Mouse (Mus musculus) brain, embryonic 14.5 days (tissue): ENCODE data around the gene Kirrel3. TPM values are rescaled to one million over a fixed set of nuclear protein-coding genes. Genes with fewer than 3 reads are reported as not detected.

Experiments
- DNase-seq: peaks from one replicate; pipeline ENCODE4 v3.0.0-alpha.2; 2011; ENCODE audit warnings: low read depth
- CTCF ChIP-seq: fragments of 200-500 bp; IDR thresholded peaks from 2 replicates; pipeline ENCODE4 v1.5.1; 2012; ENCODE audit warnings: inconsistent platforms, mild to moderate bottlenecking, moderate library complexity, borderline replicate concordance; ENCODE audit not compliant: insufficient read depth, insufficient read length; ENCODE audit errors: extremely low read depth
- POLR2A ChIP-seq: fragments of 200-500 bp; IDR thresholded peaks from 2 replicates; pipeline ENCODE4 v1.6.1; 2012; ENCODE audit warnings: mild to moderate bottlenecking, inconsistent platforms, borderline replicate concordance; ENCODE audit not compliant: poor library complexity, insufficient read depth, insufficient read length, severe bottlenecking; ENCODE audit errors: extremely low read depth
- polyA plus RNA-seq: library from polyadenylated mRNA; depleted of rRNA; stranded (reverse); fragments of >200 nt; gene quantifications from 2 replicates; pipeline ENCODE4 v1.2.3, GENCODE M21; 2012

The Kirrel3 gene
- polyA plus RNA-seq, 1 experiment = 33.3 TPM

DNA sequence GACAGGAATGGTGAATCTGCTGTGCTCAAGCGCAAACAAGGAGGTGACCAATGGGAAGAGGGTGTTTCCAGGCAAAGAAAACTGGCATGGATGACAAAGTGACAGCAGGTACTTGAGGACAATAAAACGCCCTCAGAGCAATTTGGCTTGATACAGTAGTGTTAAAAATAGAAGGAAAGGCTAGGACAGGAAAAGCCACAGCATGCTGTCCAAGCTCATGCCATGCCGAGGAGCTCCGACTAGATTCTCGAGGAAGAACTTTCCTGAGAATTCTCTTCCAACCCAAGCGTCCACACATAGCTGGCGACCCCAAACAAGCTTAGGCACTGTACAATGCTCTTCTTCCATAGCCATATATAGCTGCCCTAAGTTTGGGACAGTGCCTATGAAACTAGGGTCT, 263.5 kb downstream of the Kirrel3 start:
- TF ChIP-seq POLR2A (no peak), CTCF (no peak)
- DNase-seq = no peak

DNA sequence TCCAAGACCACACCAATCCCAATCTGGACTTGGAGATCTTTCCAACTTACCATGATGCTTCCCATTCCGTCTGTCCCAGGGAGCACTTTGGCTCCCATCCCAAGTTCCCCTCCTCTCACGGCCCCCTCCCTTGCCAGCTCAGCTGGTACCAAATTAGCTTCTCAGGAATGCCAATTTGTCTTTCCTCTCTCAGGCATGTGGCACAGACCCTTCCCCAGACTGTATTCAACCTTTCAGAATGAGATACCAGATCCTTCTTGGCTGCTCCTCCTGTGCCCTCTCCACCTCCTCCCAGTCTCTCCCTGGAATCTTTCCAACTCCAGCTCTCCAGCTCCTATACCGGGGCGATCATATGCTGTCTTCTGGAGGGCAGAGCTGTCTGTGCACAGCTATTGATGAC, 264.2 kb downstream of the Kirrel3 start:
- no peak for TF ChIP-seq POLR2A
- no peak for TF ChIP-seq CTCF
- DNase-seq = peak; percentile 86

DNA sequence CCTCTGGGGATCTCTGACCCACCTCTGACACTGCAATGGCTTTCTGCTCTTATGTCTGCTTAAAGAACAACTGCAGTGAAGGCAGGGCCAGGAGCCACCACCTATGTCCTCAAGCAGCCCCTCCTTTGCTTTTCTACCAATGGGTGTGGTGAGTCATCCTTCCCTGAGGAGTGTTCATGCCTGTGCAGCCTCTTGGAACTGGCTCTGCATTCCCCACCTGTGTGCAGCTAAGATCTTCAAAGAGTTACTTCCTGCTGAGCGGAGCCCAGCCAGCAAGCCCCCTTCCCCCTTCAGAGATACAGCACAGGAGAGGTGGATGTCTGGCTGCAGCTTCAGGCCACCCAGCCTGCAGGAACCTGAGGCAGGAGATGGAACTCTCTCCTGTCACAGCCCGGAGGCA, 265.2 kb downstream of the Kirrel3 start:
- no peak for DNase-seq
- TF ChIP-seq POLR2A = no peak
- no peak for TF ChIP-seq CTCF

DNA sequence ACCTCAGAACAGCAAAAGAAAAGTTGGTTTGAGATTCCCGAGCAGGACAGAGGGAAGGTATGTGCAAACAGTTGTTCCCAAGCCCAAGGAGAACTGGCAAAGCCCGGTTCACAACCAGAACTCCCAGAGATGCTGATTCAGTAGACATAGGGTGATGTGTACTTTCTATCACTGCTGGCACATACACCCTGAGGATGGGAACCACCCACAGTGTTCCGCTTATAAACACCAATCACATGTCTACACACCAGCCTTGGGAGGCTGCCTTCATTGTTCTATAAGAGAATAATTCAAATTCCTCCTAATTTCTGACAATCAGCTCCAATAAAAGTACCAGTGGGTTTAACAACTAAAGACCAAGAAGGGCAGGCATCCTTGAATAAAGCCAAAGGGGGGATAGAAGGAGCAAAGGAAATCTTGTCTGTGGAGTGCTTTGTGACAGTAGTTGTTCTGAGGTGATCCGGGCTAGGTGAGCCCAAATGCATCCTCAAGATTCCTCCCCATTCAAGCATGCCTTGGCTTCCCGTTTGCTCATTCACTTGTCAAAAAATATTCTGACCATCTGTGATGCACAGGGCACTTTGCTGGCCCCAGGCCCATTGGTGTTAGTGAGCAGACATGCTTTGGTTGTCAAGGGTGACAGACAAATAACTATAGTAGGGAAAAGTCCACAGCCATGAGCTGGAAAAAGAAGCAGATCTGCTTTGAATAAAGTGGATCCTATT, 266.5 kb downstream of the Kirrel3 start:
- DNase-seq = no peak
- TF ChIP-seq CTCF (no peak), POLR2A (no peak)

DNA sequence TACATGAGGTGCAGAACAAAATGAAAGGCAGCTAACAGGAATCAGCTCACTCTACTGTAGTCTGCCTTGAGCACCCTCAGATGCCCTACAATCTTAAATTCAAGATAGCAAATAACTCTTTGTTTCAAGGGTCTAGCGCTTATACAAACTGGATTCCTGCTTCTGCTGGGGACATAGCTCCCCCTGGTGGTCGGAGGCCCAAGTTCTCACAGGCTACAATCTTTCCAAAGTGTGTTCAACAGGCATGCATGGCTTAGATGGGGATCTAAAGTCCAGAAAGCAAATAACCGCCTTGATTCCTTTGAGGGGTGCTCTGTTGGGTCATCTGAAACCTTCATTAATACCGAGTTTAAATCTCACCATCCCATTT, 267.1 kb downstream of the Kirrel3 start:
- DNase-seq = peak; percentile 84
- TF ChIP-seq CTCF = peak; percentile 78; the same call in 1 of the 2 replicates
- TF ChIP-seq POLR2A = no peak

DNA sequence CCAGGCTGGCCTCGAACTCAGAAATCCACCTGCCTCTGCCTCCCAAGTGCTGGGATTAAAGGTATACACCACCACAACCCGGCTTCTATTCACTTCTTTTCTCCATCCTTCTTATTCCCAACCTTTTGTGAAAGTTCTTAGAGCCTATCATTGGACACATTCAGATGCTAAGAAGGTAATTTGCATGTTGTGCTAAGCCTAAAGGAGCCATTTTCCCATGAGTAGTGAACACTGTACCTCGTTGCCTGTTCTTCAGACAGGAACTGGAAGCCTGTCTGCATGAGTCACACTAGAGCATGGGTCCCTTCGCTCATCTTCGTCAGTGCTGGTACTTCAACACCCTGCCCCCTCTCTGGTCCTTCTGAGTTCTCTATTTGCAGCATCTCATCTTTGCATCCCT, 268.2 kb downstream of the Kirrel3 start:
- TF ChIP-seq CTCF (no peak), POLR2A (no peak)
- DNase-seq = no peak

DNA sequence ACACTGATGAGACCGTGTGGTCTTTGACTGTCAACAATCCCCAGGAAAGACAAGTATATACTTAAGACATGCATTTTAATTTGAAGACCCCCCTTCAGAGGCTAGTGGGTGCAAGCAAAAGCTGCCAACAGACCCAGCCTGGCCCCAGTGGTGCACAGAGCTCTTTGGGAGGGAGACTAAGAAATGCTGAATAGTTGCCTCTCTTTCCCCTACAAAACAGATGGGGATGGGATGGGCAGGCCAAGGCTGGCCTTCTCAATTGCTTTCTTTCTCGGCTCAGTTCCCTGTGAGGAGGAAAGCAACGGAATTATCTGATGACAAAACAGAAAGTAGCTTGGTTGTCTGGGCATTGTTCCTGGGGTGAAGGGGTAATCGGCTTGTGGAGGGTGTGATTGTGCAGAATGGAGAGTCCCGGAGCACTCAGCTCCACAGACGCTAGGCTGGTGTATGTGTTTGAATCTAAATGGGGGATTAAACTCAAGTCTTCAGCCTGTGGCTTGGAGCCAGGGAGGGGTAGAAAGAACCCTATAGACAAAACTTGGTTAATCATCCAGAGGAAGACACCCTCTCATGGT, 268.9 kb downstream of the Kirrel3 start:
- DNase-seq = peak; percentile 72
- TF ChIP-seq CTCF (no peak), POLR2A (no peak)

DNA sequence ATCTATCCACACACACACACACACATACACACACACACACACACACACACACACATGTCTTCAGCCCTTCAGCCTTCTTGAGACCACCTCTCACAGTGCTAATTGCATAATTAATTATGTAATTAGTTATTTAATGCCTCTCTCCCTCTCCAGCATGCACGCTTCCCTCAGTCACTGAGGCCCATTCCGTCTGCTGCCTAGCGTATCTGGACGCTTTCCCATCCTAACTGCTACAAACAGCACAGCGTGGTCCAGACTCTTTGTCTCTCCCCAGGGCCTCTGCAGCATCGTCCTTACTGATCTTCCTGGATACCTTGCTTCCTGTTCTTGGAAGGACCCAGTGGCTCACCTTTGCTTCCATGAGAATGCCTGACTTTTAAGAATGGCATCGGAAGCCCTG, 270.4 kb downstream of the Kirrel3 start:
- peak; percentile 74 for DNase-seq
- TF ChIP-seq CTCF = no peak
- TF ChIP-seq POLR2A = no peak

DNA sequence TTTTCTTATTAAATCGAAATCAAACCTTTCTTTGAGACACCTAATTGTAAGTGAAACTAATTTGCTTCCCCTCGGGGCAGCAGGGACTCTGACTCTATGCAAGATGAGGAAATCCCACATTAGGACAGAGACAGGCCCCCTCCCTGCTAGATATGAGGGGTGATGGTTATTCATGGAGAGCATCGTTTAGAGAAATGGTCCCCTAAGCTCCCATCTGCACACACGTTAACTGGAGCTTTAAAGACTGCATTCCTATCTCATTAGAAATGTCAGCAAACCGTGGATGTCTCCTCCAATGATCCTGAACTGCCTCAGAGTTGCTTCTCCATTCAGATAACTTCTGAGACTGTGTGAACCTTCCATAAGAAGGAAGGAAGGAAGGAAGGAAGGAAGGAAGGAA, 273.2 kb downstream of the Kirrel3 start:
- TF ChIP-seq CTCF (no peak), POLR2A (no peak)
- DNase-seq = no peak

DNA sequence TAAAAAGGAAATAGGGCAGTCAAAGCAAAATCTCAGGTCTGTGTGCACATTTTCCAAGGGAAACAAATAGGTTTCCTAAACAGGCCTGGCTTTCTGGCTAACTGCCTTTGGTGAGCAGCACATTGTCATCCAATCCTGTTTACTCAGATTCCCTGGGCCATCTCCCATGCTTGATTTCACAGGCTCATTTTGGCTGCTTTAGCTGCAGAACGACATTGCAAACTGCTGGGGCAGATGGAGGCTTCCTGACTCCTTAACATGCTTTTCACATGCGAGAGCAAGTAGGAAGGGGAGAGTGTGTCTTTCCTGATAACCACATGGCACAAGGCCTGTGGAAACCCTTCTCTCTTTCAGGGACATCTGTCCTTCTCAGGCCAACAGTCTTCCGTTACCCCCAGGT, 274.8 kb downstream of the Kirrel3 start:
- TF ChIP-seq POLR2A (no peak), CTCF (no peak)
- peak; percentile 70 for DNase-seq

DNA sequence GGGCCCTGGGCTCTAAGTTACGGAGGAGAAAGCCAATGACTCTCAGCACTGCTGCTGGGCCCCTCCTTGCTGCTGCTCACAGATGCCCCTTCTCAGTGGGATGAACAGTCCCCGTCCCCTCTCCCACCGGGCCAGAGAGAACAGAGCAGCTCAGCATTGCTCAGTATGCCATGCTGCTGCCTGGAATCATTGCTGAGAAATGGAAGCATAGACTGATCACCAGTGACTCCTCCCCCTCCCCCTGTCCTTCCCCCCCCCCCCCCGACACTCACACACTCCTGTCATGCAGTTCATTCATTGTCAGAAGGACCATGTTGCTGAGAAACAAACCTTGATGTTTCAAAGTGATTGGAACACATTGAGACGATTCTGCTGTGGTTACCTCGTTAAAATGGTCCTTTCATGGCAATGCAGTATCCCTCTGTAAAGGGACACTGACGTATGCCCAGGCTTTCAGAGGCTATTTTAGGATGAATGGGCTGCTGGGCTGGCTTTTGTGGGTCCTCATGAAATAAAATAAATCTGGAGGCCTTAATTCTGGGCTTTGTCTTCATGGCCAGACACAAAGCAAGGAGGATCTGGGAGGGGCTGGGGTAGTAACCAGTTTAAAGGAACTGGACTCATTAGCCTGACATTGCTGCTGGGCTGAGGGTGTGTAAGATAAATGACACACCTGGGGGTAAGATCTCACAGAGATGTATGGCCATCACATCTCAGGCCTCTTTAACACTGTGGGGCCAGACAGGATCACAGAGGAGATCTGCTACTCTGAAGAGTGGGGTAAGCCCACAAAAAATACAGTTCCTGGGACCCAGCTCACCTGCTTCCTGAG, 281.3 kb downstream of the Kirrel3 start:
- TF ChIP-seq POLR2A (no peak), CTCF (no peak)
- peak; percentile 57 for DNase-seq
